Mouse (Mus musculus) thymus, adult 18-20 months (tissue): ENCODE measurements around the gene Mgst3.
A peak's percentile ranks its signal among the peaks of the same experiment; 100 is the strongest.

Experiments
- DNase-seq, 2 experiments: peaks; one replicate each; pipeline ENCODE4 v3.0.0; 2022; ENCODE audit warnings: mixed read lengths in 2 of 2

The Mgst3 gene

GRCm38 (mm10) chr1:167387310-167387709, 6.3 kb downstream of the Mgst3 start:
- no peak for DNase-seq

GRCm38 (mm10) chr1:167386466-167386865, 7.2 kb downstream of the Mgst3 start:
- DNase-seq = no peak

- no peak for DNase-seq
Measured at GRCm38 (mm10) chr1:167385636-167386035, 8.0 kb downstream of the Mgst3 start.

GRCm38 (mm10) chr1:167385211-167385610, 8.4 kb downstream of the Mgst3 start:
- no peak for DNase-seq

- DNase-seq = no peak
Measured at GRCm38 (mm10) chr1:167384156-167384555, 9.5 kb downstream of the Mgst3 start.

- no peak for DNase-seq
Measured at GRCm38 (mm10) chr1:167383178-167383577, 10.5 kb downstream of the Mgst3 start.

- DNase-seq = no peak
Measured at GRCm38 (mm10) chr1:167382763-167383162, 10.9 kb downstream of the Mgst3 start.

GRCm38 (mm10) chr1:167382316-167382715, 11.3 kb downstream of the Mgst3 start:
- DNase-seq = no peak

- no peak for DNase-seq
Measured at GRCm38 (mm10) chr1:167381050-167382015, 12.3 kb downstream of the Mgst3 start.

GRCm38 (mm10) chr1:167380223-167380622, 13.4 kb downstream of the Mgst3 start:
- no peak for DNase-seq

GRCm38 (mm10) chr1:167379751-167380150, 13.9 kb downstream of the Mgst3 start:
- DNase-seq = no peak

- no peak for DNase-seq
Measured at GRCm38 (mm10) chr1:167378019-167378418, 15.6 kb downstream of the Mgst3 start.

- DNase-seq = no peak
Measured at GRCm38 (mm10) chr1:167374942-167375341, 18.7 kb downstream of the Mgst3 start.

GRCm38 (mm10) chr1:167374003-167374784, 19.4 kb downstream of the Mgst3 start:
- DNase-seq = peak in 1 of 2 experiments; percentile 40

GRCm38 (mm10) chr1:167372739-167373138, 20.9 kb downstream of the Mgst3 start:
- DNase-seq = no peak

- DNase-seq = peak; percentile 58 to 68
Measured at GRCm38 (mm10) chr1:167369905-167370304, 23.7 kb downstream of the Mgst3 start.

- no peak for DNase-seq
Measured at GRCm38 (mm10) chr1:167368513-167368912, 25.1 kb downstream of the Mgst3 start.

- no peak for DNase-seq
Measured at GRCm38 (mm10) chr1:167368018-167368417, 25.6 kb downstream of the Mgst3 start.

GRCm38 (mm10) chr1:167366621-167367020, 27.0 kb downstream of the Mgst3 start:
- no peak for DNase-seq

GRCm38 (mm10) chr1:167365808-167366207, 27.8 kb downstream of the Mgst3 start:
- DNase-seq = no peak

GRCm38 (mm10) chr1:167363322-167363721, 30.3 kb downstream of the Mgst3 start:
- no peak for DNase-seq

- no peak for DNase-seq
Measured at GRCm38 (mm10) chr1:167362819-167363218, 30.8 kb downstream of the Mgst3 start.

GRCm38 (mm10) chr1:167360268-167360667, 33.4 kb downstream of the Mgst3 start:
- DNase-seq = no peak

- no peak for DNase-seq
Measured at GRCm38 (mm10) chr1:167358731-167359130, 34.9 kb downstream of the Mgst3 start.
